Mouse (Mus musculus): Measurements from ENCODE around the gene Ltbp3.

- TF ChIP-seq EP300 (IDR thresholded peaks at IDR 0.05): no peak
- no peak for TF ChIP-seq CTCF (IDR thresholded peaks at IDR 0.05)
These were observed 37.6 kb downstream of the Ltbp3 start for GRCm38 (mm10) chr19:5778312-5778711.

All from lung, postnatal 0 days (tissue).